Mouse (Mus musculus) left cerebral cortex, adult 8-10 months (tissue): ENCODE results near the gene Thbs1. TPM values are rescaled to one million over a fixed set of nuclear protein-coding genes. Genes with fewer than 3 reads are reported as not detected.

Experiments used
- DNase-seq, 2 experiments: peaks; one replicate each; pipeline ENCODE4 v3.0.0; 2022; ENCODE audit warnings: low spot score in 2 of 2
- total RNA-seq, 4 experiments: library from RNA; stranded (reverse); gene quantifications; 2 replicates each; pipeline ENCODE4 v1.2.4; 2022

Thbs1 gene
- total RNA-seq, 4 experiments from 2014 or later = 2.1 to 2.9 (median 2.3) TPM

- DNase-seq = no peak
Observed at GRCm38 (mm10) chr2:118113808-118114524, 2.3 kb downstream of the Thbs1 start.

- no peak for DNase-seq
Observed at GRCm38 (mm10) chr2:118114671-118115070, 3.0 kb downstream of the Thbs1 start.

- no peak for DNase-seq
Observed at GRCm38 (mm10) chr2:118115647-118116046, 4.0 kb downstream of the Thbs1 start.

GRCm38 (mm10) chr2:118116180-118116579 is 4.5 kb downstream of the Thbs1 start:
- DNase-seq = no peak

GRCm38 (mm10) chr2:118116754-118117290 is 5.1 kb downstream of the Thbs1 start:
- no peak for DNase-seq

- DNase-seq = no peak
Observed at GRCm38 (mm10) chr2:118117401-118117800, 5.7 kb downstream of the Thbs1 start.

- DNase-seq = no peak
Observed at GRCm38 (mm10) chr2:118118045-118118444, 6.4 kb downstream of the Thbs1 start.

- no peak for DNase-seq
Observed at GRCm38 (mm10) chr2:118118515-118118914, 6.8 kb downstream of the Thbs1 start.

- DNase-seq = no peak
Observed at GRCm38 (mm10) chr2:118119684-118120083, 8.0 kb downstream of the Thbs1 start.

GRCm38 (mm10) chr2:118120095-118120494 is 8.4 kb downstream of the Thbs1 start:
- DNase-seq = no peak

GRCm38 (mm10) chr2:118120751-118121150 is 9.1 kb downstream of the Thbs1 start:
- no peak for DNase-seq

- no peak for DNase-seq
Observed at GRCm38 (mm10) chr2:118122291-118122690, 10.6 kb downstream of the Thbs1 start.

GRCm38 (mm10) chr2:118123743-118124142 is 12.1 kb downstream of the Thbs1 start:
- no peak for DNase-seq

- DNase-seq = no peak
Observed at GRCm38 (mm10) chr2:118124437-118124836, 12.8 kb downstream of the Thbs1 start.

- no peak for DNase-seq
Observed at GRCm38 (mm10) chr2:118125211-118125939, 13.7 kb downstream of the Thbs1 start.

GRCm38 (mm10) chr2:118125943-118126470 is 14.3 kb downstream of the Thbs1 start:
- DNase-seq = no peak

GRCm38 (mm10) chr2:118127516-118128288 is 16.0 kb downstream of the Thbs1 start:
- no peak for DNase-seq

- DNase-seq = no peak
Observed at GRCm38 (mm10) chr2:118128313-118128712, 16.6 kb downstream of the Thbs1 start.

GRCm38 (mm10) chr2:118137071-118137470 is 25.4 kb downstream of the Thbs1 start:
- DNase-seq = no peak

- DNase-seq = no peak
Observed at GRCm38 (mm10) chr2:118137776-118138175, 26.1 kb downstream of the Thbs1 start.

- DNase-seq = no peak
Observed at GRCm38 (mm10) chr2:118139261-118139660, 27.6 kb downstream of the Thbs1 start.

GRCm38 (mm10) chr2:118141651-118142050 is 30.0 kb downstream of the Thbs1 start:
- no peak for DNase-seq
